Mouse (Mus musculus) gastrocnemius, postnatal 4 days (tissue): ENCODE data around the gene Gm20716. TPM values are rescaled to one million over a fixed set of nuclear protein-coding genes. Genes with fewer than 3 reads are reported as not detected.
A peak's percentile ranks its signal among the peaks of the same experiment; 100 is the strongest.

Experiments
- DNase-seq, 2 experiments: peaks; one replicate each; pipeline ENCODE4 v3.0.0; 2021 to 2022; ENCODE audit warnings: low spot score in 2 of 2, mixed read lengths in 2 of 2
- total RNA-seq, 2 experiments: library from RNA; stranded (reverse); gene quantifications; 2 replicates each; pipeline ENCODE4 v1.2.3; 2021

The Gm20716 gene
- total RNA-seq, 2 experiments from 2014 or later, result 23.3 to 26.0 TPM

DNA sequence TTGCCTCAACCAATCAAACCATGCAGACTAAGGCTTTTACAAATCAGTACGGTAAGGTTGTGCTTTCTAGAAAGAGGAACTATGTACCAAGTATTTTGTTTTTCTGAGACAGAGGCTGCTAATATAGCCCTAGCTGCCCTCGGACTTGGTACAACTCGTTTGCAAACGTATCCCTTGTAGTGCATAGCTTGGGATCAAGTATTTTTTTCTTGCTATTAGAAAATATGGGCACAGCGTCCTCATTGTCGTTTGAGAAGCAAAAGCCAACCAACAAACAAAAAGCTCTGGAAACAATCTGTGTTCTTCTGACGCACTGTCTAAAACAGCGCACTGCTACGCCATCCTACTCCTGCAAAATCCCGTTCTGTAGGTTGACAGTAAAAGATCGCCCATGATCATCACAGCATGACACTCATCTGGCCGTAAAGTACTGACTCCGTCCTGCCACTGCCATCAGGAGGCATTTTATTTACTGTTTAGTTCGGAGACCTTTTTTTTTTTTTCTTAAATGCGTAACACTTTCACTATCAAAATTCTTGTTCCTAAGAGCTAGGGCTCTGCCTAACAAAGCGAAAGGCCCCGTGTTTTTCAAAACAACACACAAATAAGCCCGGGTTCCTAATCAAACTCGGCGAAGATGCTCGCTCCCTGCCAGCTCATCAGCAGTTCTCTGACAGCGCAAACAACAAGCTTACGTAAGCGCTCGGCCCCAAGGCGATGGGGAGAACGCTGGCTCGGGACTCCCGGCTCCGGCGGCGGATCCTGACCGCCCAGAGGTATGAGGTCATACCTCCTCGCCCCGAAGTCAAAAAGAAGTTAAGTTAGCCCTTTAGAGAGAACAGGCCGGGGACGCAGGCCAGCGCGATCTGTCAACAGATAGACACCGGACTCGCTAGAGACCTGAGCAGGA lies 793 bp downstream of the Gm20716 start:
- no peak for DNase-seq

DNA sequence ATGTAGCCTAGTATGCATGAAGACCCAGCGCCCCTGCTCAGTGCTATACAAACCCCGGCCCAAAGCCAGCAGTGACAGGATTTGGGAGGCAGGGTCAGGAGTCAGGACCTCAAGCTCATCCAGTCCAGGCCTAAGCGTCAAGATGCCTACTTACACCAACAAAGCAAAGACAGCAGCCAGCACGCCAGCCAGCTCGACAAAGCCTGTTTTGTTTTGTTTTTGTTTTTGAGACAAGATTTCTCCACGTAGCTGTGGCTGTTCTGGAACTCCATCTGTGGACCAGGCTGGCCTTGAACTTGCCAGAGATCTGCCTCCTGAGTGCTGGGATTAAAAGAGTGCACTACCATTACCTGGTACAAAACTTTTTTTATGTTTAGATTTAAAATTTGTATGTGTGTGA lies 6.8 kb downstream of the Gm20716 start:
- DNase-seq, result no peak

- no peak for DNase-seq
Measured at GRCm38 (mm10) chr2:168213788-168214397, 16.3 kb downstream of the Gm20716 start.

GRCm38 (mm10) chr2:168207883-168208282 lies 22.3 kb downstream of the Gm20716 start:
- no peak for DNase-seq

DNA sequence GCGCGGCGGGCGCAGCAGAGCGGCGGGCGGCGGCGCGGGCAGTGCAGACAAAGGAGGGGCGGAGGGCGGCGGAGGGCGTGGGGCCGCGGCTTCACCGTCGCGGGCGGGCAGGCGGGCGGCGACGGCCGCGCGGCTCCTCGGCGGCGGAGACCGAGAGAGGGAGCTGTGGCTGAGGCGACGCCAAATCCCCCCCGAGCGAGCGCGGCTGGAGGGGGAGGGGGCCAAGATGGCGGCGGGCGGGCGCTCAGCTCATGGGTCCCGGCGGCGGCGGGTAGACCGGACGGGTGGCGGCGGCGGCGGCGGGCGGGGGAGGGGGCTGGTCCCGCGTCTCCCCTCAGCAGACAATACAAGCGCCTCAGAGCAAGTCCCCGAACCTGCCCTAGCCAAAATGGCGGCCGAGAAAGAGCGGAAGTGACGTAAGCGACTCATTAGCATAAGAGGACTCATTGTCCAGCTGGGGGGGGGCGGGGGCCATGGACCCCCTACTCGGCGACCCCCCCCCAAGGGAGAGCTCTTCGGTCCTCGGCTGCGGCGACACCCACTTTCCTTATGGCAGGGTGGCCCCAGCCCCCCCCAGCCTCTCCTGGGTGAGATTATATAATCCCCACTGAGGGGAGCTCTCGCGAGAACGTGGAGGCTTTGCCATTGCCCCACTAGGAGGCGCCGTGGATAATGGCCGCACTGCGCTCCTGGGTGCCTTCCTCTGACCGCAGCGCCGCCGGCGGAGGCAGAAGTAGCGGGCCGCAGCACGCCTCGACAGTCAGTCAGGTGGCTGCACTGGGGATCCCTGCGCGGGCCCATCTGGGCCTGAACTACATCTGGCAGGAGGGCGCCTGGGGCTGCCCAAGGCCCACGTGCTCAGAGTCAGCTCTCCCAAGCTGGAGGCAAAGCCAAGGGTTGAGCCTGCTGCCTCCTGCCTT lies 23.2 kb downstream of the Gm20716 start, which contains the start of gene Adnp:
TSS of gene Adnp (minus strand) at position 388 of the 920 bp plus-strand sequence.
- DNase-seq, result peak; percentile 93 to 98

GRCm38 (mm10) chr2:168205681-168206631 lies 24.2 kb downstream of the Gm20716 start:
- DNase-seq, result peak; percentile 34 to 41

DNA sequence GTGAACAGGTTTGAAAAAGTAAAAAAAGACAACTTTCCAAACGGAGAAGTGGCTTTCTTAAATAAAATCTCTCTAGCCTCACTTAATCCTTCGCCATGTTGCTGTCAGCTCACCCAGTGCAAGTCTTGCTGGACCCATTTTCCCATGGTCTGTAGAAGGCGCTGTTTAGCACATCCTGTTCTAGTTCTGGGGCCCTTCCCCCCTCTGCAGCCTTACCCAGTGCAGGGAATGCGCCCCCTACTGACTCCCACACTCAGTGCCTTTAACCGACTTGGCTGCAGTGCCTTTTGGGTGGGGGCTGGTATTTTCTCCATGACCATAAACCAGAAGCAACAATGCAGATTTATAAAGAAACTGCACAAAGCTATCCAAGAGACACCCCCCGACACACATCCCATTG lies 24.9 kb downstream of the Gm20716 start:
- DNase-seq, result peak; percentile 73 to 90

GRCm38 (mm10) chr2:168204476-168204999 lies 25.6 kb downstream of the Gm20716 start:
- no peak for DNase-seq

GRCm38 (mm10) chr2:168200014-168200691 lies 30.0 kb downstream of the Gm20716 start:
- DNase-seq, result no peak

- no peak for DNase-seq
Measured at GRCm38 (mm10) chr2:168199476-168199875, 30.7 kb downstream of the Gm20716 start.

- no peak for DNase-seq
Measured at GRCm38 (mm10) chr2:168198421-168198820, 31.7 kb downstream of the Gm20716 start.

- DNase-seq, result no peak
Measured at GRCm38 (mm10) chr2:168195721-168196120, 34.4 kb downstream of the Gm20716 start.

DNA sequence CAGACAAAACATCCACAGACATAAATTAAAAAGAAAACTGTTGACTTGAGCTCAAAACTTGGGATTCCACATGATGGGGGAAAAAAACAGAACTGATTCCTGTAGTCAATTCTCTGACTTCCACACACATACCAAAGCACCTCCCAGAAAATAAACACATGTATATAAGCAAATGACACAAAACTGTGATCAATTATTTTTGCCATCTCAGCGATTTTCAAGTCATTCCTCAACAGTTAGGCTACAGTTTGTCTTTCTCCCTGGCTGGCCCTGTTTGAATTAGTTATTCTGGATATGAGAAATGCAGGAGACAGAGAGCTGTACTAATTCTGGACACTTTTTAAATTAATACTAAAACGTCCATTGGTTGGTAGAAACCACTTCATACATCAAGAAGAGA lies 36.5 kb downstream of the Gm20716 start:
- DNase-seq, result no peak

- DNase-seq, result no peak
Measured at GRCm38 (mm10) chr2:168191856-168192255, 38.3 kb downstream of the Gm20716 start.

- DNase-seq, result no peak
Measured at GRCm38 (mm10) chr2:168175946-168176345, 54.2 kb downstream of the Gm20716 start.

GRCm38 (mm10) chr2:168170167-168170685 lies 59.9 kb downstream of the Gm20716 start:
- peak in 1 of 2 experiments; percentile 30 for DNase-seq

- no peak for DNase-seq
Measured at GRCm38 (mm10) chr2:168169800-168170113, 60.4 kb downstream of the Gm20716 start.

- DNase-seq, result no peak
Measured at GRCm38 (mm10) chr2:168168892-168169799, 61.0 kb downstream of the Gm20716 start.
